Mouse (Mus musculus) R1 (cell line): Measurements from ENCODE around the gene Pak4.
A peak's percentile ranks its signal among the peaks of the same experiment; 100 is the strongest.
"Not testable (repeated sequence)": the region's sequence is repeated elsewhere in the genome, so short reads cannot be mapped to it uniquely, and the experiment has no call there.

ENCODE experiments used
- DNase-seq: peaks from one replicate; pipeline ENCODE4 v3.0.0-alpha.2; 2018; ENCODE audit warnings: low read depth, low spot score

Gene Pak4

GRCm38 (mm10) chr7:28562371-28562770 lies 35.6 kb downstream of the Pak4 start:
- no peak for DNase-seq

- DNase-seq, result no peak
These were observed 36.0 kb downstream of the Pak4 start for GRCm38 (mm10) chr7:28561967-28562366.

GRCm38 (mm10) chr7:28560856-28561255 lies 37.1 kb downstream of the Pak4 start:
- DNase-seq, result no peak

GRCm38 (mm10) chr7:28558486-28558885 lies 39.5 kb downstream of the Pak4 start:
- DNase-seq, result peak; percentile 57

- DNase-seq, result no peak
These were observed 40.3 kb downstream of the Pak4 start for GRCm38 (mm10) chr7:28557708-28558107.

GRCm38 (mm10) chr7:28557069-28557468 lies 40.9 kb downstream of the Pak4 start:
- DNase-seq, result no peak

GRCm38 (mm10) chr7:28555939-28556535 lies 41.9 kb downstream of the Pak4 start:
- DNase-seq, result no peak

GRCm38 (mm10) chr7:28553076-28553475 lies 44.9 kb downstream of the Pak4 start:
- no peak for DNase-seq

GRCm38 (mm10) chr7:28547628-28548027 lies 50.4 kb downstream of the Pak4 start:
- DNase-seq, result no peak

GRCm38 (mm10) chr7:28547154-28547553 lies 50.8 kb downstream of the Pak4 start, which contains the start of gene Nccrp1:
Gene Nccrp1 (minus strand): TSS chr7:28547254.
- DNase-seq, result no peak

- DNase-seq, result no peak
These were observed 51.3 kb downstream of the Pak4 start for GRCm38 (mm10) chr7:28546649-28547048.

- no peak for DNase-seq
These were observed 52.1 kb downstream of the Pak4 start for GRCm38 (mm10) chr7:28545891-28546210.

- DNase-seq, result peak; percentile 71
These were observed 52.7 kb downstream of the Pak4 start for GRCm38 (mm10) chr7:28545048-28545890.

GRCm38 (mm10) chr7:28544051-28544601 lies 53.9 kb downstream of the Pak4 start:
- no peak for DNase-seq

GRCm38 (mm10) chr7:28540526-28540925 lies 57.5 kb downstream of the Pak4 start, which contains the start of gene Sycn:
Gene Sycn (plus strand): TSS chr7:28540885.
- no peak for DNase-seq

- DNase-seq, result not testable (repeated sequence)
These were observed 59.1 kb downstream of the Pak4 start for GRCm38 (mm10) chr7:28538886-28539285.

- DNase-seq, result no peak
These were observed 66.0 kb downstream of the Pak4 start for GRCm38 (mm10) chr7:28532005-28532404.

- DNase-seq, result peak; percentile 92
These were observed 69.9 kb downstream of the Pak4 start for GRCm38 (mm10) chr7:28527922-28528719.

GRCm38 (mm10) chr7:28522536-28522935 lies 75.4 kb downstream of the Pak4 start, which contains the start of gene Ifnl3:
Gene Ifnl3 (plus strand): TSS chr7:28522836.
- DNase-seq, result not testable (repeated sequence)

GRCm38 (mm10) chr7:28511441-28511840 lies 86.5 kb downstream of the Pak4 start:
- no peak for DNase-seq

GRCm38 (mm10) chr7:28510405-28510974 lies 87.5 kb downstream of the Pak4 start, which contains the start of gene Ifnl2:
Gene Ifnl2 (minus strand): TSS chr7:28510455.
- not testable (repeated sequence) for DNase-seq
